Mouse (Mus musculus): ENCODE measurements at regions not wholly inside any gene's neighbourhood (a gene's known extent, or its start where the extent isn't known, plus 50 kb on each side); places are given as distances from the start of the nearest gene placed in this dataset.

GRCm38 (mm10) chr11:41533009-41533408, 467.6 kb downstream of the Gabrg2 start:
- no peak for DNase-seq (ENCODE audit: low read depth)

- no peak for DNase-seq (ENCODE audit: low read depth)
Measured at GRCm38 (mm10) chr11:41531971-41532896, 468.4 kb downstream of the Gabrg2 start.

GRCm38 (mm10) chr11:41524979-41525378, 475.7 kb downstream of the Gabrg2 start:
- no peak for DNase-seq (ENCODE audit: low read depth)

DNA sequence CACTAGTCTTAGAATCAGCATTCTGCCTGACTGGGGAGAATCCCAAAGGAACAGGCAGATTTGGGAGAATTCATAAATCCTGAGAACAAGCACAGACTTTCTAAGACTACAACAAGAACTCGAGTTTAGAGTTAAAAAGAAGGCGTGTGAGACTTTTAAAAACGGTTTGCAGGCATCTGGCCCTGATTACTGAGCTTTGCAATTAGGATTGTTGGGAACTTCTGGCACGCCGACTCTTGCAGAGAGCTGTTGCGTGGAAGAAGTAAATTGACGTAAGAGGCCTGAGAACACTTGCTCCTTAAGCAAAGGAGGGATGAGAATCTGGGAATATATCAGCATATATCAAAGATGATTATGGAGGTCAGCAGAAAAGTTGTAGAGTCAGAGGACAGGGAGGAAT, 507.4 kb downstream of the Gabrg2 start:
- no peak for DNase-seq (ENCODE audit: low read depth)

DNA sequence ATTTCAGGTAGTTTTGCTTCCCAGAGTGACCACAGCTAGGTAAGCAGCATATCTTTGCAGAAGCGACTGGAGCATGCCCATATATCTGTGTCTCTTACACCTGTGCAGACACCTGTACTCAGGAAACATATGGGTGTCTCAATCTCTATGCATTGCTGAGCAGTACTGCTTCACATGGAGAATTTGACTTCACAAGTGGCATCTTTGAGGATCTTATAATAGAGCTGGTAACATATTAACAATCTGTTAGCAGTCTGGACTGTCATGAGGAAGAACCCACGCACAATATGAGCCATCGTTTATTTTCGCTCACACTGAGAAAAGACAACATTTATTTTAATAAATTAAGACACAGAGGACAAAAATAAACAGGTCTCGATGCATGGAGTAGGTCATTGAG, 508.7 kb downstream of the Gabrg2 start:
- DNase-seq (ENCODE audit: low read depth), result no peak

GRCm38 (mm10) chr11:41491279-41491678, 509.4 kb downstream of the Gabrg2 start:
- DNase-seq (ENCODE audit: low read depth), result no peak

GRCm38 (mm10) chr11:41483881-41484280, 516.8 kb downstream of the Gabrg2 start:
- no peak for DNase-seq (ENCODE audit: low read depth)

GRCm38 (mm10) chr11:41470938-41471633, 529.6 kb downstream of the Gabrg2 start:
- no peak for DNase-seq (ENCODE audit: low read depth)

GRCm38 (mm10) chr11:41467330-41467729, 533.3 kb downstream of the Gabrg2 start:
- no peak for DNase-seq (ENCODE audit: low read depth)

GRCm38 (mm10) chr11:41433846-41434245, 566.8 kb downstream of the Gabrg2 start:
- peak; percentile 1 for DNase-seq (ENCODE audit: low read depth)

- no peak for DNase-seq (ENCODE audit: low read depth)
Measured at GRCm38 (mm10) chr11:41425592-41425991, 575.1 kb downstream of the Gabrg2 start.

Data from 416B (cell line).